Mouse (Mus musculus): ENCODE measurements around the gene 4930518I15Rik. TPM values are rescaled to one million over a fixed set of nuclear protein-coding genes. Genes with fewer than 3 reads are reported as not detected.
"Not testable (repeated sequence)": the region's sequence is repeated elsewhere in the genome, so short reads cannot be mapped to it uniquely, and the experiment has no call there.

Gene 4930518I15Rik
- 4.1 and 4.6 TPM in 2 replicates for polyA plus RNA-seq (2014; fragmentation: Nextera tagmentation; extraction: Ambion mirVana)

DNA sequence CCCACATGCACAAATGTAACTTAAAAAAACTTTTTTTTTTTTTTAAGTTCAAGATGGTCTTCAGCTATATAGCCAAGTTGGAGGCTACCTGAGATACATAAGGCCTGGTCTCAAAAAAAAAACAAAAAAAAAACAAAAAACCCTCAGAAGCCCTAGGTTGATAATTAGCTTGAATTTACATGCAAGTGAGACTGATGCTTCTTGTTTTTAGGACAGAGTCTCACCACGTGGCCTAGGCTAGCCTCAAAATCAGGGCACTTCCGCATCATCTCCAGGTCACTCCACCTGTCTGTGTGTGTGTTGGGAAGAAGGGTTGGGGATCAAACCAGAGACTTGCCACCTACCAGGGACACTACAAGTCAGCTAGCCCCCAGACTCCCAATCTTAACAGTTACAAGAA is at the start of gene 4930518I15Rik:
Gene 4930518I15Rik (minus strand): TSS at position 112 of the 400 bp plus-strand sequence.
- H3K36me3 ChIP-seq (ENCODE audit: control insufficient read depth, insufficient read depth, low read length) = peaks cover 7% of the 10 kb centered on the region; the same call in 1 of the 2 replicates

GRCm38 (mm10) chr2:156905931-156906330 is 48.2 kb upstream of the 4930518I15Rik start:
- not testable (repeated sequence) for H3K4me3 ChIP-seq (ENCODE audit: low read depth, low read length); H3K27ac ChIP-seq (ENCODE audit: low read depth, low read length); ATAC-seq (replicated peaks; ENCODE audit: insufficient number of reproducible peaks, low FRiP score, low TSS enrichment); H3K4me1 ChIP-seq (ENCODE audit: control insufficient read depth, insufficient read depth, low read length); H3K36me3 ChIP-seq (ENCODE audit: control insufficient read depth, insufficient read depth, low read length); H3K4me2 ChIP-seq; H3K9me3 ChIP-seq (replicated peaks; ENCODE audit: control insufficient read depth, low read length); H3K9ac ChIP-seq (ENCODE audit: low read depth, low read length); H3K27me3 ChIP-seq (ENCODE audit: control insufficient read depth, insufficient read depth, low read length)
- 24% methylated on average over 4 of the region's 4 CpGs for WGBS (ENCODE audit: insufficient replicate concordance)

More for the DNA sequence above, at the start of gene 4930518I15Rik:
- Histone ChIP-seq H3K4me3 (ENCODE audit: low read depth, low read length) (no peak within 1 kb of the TSS), H3K9me3 (replicated peaks; ENCODE audit: control insufficient read depth, low read length) (no peaks in the 10 kb centered on the region), H3K27me3 (ENCODE audit: control insufficient read depth, insufficient read depth, low read length) (no peaks in the 10 kb centered on the region), H3K27ac (ENCODE audit: low read depth, low read length) (no peak within 1 kb of the TSS; the same call in 1 of the 2 replicates), H3K4me1 (ENCODE audit: control insufficient read depth, insufficient read depth, low read length) (peaks cover 13% of the 10 kb centered on the region; the same call in 1 of the 2 replicates), H3K4me2 (peak within 1 kb of the TSS; percentile 49), H3K9ac (ENCODE audit: low read depth, low read length) (no peak within 1 kb of the TSS)
- 84% methylated on average over 2 of the region's 2 CpGs for WGBS (ENCODE audit: insufficient replicate concordance)
- no peak for ATAC-seq (replicated peaks; ENCODE audit: insufficient number of reproducible peaks, low FRiP score, low TSS enrichment)

DNA sequence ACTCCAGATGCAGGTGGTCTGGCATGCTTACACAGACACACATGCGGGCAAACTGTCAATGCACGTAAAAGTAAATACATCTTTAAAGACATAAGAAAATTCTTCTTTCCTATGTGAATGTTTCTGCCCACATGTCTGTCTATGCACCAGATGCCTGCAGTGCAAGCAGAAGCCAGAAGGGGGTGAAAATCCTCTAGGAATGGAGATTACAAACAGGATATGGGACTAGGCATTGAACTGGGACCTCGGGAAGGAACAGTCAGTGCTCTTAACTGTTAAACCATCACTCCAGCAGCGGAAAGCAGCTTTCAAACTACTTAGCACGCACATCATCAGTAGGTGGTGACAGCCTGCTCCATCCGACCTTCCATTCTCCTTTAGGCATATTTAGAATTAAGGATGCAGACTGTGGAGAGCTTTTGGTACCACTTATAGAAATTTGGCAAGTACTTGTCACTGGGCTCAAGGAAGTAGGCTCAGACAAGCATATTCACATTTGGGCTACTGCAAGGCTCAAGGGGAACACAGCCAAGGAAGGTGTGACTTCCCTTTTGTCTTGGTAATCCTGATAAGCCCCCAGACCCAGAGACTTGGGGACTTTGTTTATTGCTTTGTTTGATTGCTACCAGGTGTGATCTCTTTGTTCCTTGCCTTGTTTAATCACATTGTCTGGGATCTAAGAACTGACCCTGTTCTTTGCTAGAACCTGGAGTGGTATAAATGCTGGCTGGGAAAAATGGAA is 47.4 kb upstream of the 4930518I15Rik start:
- H3K27me3 ChIP-seq (ENCODE audit: control insufficient read depth, insufficient read depth, low read length) = no peaks in the 10 kb centered on the region
- no peaks in the 10 kb centered on the region for H3K4me1 ChIP-seq (ENCODE audit: control insufficient read depth, insufficient read depth, low read length)
- no peak overlapping the region for H3K4me3 ChIP-seq (ENCODE audit: low read depth, low read length)
- no peak for ATAC-seq (replicated peaks; ENCODE audit: insufficient number of reproducible peaks, low FRiP score, low TSS enrichment)
- 22% methylated on average over 6 of the region's 6 CpGs for WGBS (ENCODE audit: insufficient replicate concordance)
- no peaks in the 10 kb centered on the region for H3K9me3 ChIP-seq (replicated peaks; ENCODE audit: control insufficient read depth, low read length)
- no peak overlapping the region for H3K27ac ChIP-seq (ENCODE audit: low read depth, low read length)
- no peaks in the 10 kb centered on the region for H3K36me3 ChIP-seq (ENCODE audit: control insufficient read depth, insufficient read depth, low read length)
- no peak overlapping the region for H3K9ac ChIP-seq (ENCODE audit: low read depth, low read length)
- H3K4me2 ChIP-seq = no peak overlapping the region

DNA sequence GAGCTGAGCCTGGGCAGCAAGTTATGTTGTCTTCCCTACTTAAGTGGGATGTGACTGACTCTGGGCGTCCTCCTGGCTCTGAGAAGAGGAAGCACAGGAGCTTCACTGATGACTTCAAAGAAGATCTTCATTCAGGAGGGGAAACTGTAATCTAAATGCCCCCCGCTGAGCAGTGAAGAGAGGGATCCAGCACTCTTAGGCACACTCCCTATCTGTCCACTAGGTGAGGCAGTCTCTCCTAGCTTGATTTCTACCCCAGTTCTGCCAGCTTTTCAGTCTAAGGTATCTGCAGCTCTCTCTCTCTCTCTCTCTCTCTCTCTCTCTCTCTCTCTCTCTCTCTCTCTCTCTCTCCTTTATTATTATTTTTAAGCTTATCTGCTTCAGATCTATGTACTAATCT is 45.6 kb upstream of the 4930518I15Rik start:
- no peak for ATAC-seq (replicated peaks; ENCODE audit: insufficient number of reproducible peaks, low FRiP score, low TSS enrichment)
- WGBS (ENCODE audit: insufficient replicate concordance) = 25% methylated on average over 2 of the region's 2 CpGs
- H3K9ac ChIP-seq (ENCODE audit: low read depth, low read length) = no peak overlapping the region
- H3K36me3 ChIP-seq (ENCODE audit: control insufficient read depth, insufficient read depth, low read length) = no peaks in the 10 kb centered on the region
- no peaks in the 10 kb centered on the region for H3K27me3 ChIP-seq (ENCODE audit: control insufficient read depth, insufficient read depth, low read length)
- H3K27ac ChIP-seq (ENCODE audit: low read depth, low read length) = no peak overlapping the region
- H3K4me1 ChIP-seq (ENCODE audit: control insufficient read depth, insufficient read depth, low read length) = no peaks in the 10 kb centered on the region; the same call in 1 of the 2 replicates
- H3K4me3 ChIP-seq (ENCODE audit: low read depth, low read length) = no peak overlapping the region
- H3K9me3 ChIP-seq (replicated peaks; ENCODE audit: control insufficient read depth, low read length) = no peaks in the 10 kb centered on the region
- no peak overlapping the region for H3K4me2 ChIP-seq

DNA sequence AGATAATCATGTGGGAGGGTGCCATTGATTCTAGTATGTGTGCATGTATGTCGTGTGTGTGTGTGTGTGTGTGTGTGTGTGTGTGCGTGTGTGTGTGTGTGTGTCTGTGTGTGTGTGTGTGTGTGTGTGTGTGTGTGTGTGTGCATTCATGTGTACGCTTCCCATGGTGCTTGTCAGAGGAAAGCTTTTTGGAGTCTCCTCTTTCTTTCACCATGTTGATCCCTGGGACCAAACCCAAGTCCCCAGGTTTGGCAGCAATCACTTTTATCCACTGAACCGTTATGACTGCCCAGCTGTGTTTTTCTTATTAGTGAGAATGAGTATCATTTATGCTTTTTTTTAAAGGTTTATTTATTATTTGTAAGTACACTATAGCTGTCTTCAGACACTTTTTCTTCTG is 44.7 kb upstream of the 4930518I15Rik start:
- H3K4me2 ChIP-seq; H3K4me1 ChIP-seq (ENCODE audit: control insufficient read depth, insufficient read depth, low read length); H3K36me3 ChIP-seq (ENCODE audit: control insufficient read depth, insufficient read depth, low read length); H3K27ac ChIP-seq (ENCODE audit: low read depth, low read length); H3K9ac ChIP-seq (ENCODE audit: low read depth, low read length); H3K9me3 ChIP-seq (replicated peaks; ENCODE audit: control insufficient read depth, low read length); ATAC-seq (replicated peaks; ENCODE audit: insufficient number of reproducible peaks, low FRiP score, low TSS enrichment); H3K27me3 ChIP-seq (ENCODE audit: control insufficient read depth, insufficient read depth, low read length); H3K4me3 ChIP-seq (ENCODE audit: low read depth, low read length): not testable (repeated sequence)
- 69% methylated on average over 4 of the region's 4 CpGs for WGBS (ENCODE audit: insufficient replicate concordance)

DNA sequence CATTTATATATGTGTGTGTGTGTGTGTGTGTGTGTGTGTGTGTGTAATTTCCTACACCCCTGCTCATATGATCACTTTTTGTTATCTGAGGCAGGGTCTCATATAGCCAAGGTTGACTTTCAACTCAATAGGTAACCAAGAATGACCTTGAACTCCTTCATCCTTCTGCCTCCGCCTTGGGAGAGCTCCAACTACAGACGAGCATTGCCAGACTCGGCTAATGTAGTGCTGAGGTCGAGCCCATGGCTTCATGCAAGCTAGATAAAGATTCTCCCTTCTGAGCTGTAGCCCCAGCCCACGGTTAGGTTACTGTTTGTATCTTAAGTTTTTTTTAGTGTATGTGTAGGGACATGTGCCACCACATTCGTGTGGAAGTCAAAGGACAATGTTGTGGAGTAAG is 44.1 kb upstream of the 4930518I15Rik start:
- Histone ChIP-seq H3K9me3 (replicated peaks; ENCODE audit: control insufficient read depth, low read length) (no peaks in the 10 kb centered on the region), H3K27me3 (ENCODE audit: control insufficient read depth, insufficient read depth, low read length) (no peaks in the 10 kb centered on the region), H3K4me2 (no peak overlapping the region), H3K36me3 (ENCODE audit: control insufficient read depth, insufficient read depth, low read length) (no peaks in the 10 kb centered on the region), H3K4me1 (ENCODE audit: control insufficient read depth, insufficient read depth, low read length) (no peaks in the 10 kb centered on the region; the same call in 1 of the 2 replicates), H3K4me3 (ENCODE audit: low read depth, low read length) (no peak overlapping the region), H3K27ac (ENCODE audit: low read depth, low read length) (no peak overlapping the region), H3K9ac (ENCODE audit: low read depth, low read length) (no peak overlapping the region)
- WGBS (ENCODE audit: insufficient replicate concordance) = 62% methylated on average over 6 of the region's 6 CpGs
- ATAC-seq (replicated peaks; ENCODE audit: insufficient number of reproducible peaks, low FRiP score, low TSS enrichment) = no peak

- H3K4me1 ChIP-seq (ENCODE audit: control insufficient read depth, insufficient read depth, low read length) = no peaks in the 10 kb centered on the region; the same call in 1 of the 2 replicates
- H3K4me3 ChIP-seq (ENCODE audit: low read depth, low read length) = no peak overlapping the region
- H3K4me2 ChIP-seq = no peak overlapping the region
- no peaks in the 10 kb centered on the region for H3K36me3 ChIP-seq (ENCODE audit: control insufficient read depth, insufficient read depth, low read length)
- 86% methylated on average over 2 of the region's 2 CpGs for WGBS (ENCODE audit: insufficient replicate concordance)
- H3K27ac ChIP-seq (ENCODE audit: low read depth, low read length) = no peak overlapping the region
- H3K9ac ChIP-seq (ENCODE audit: low read depth, low read length) = no peak overlapping the region
- ATAC-seq (replicated peaks; ENCODE audit: insufficient number of reproducible peaks, low FRiP score, low TSS enrichment) = no peak
- no peaks in the 10 kb centered on the region for H3K27me3 ChIP-seq (ENCODE audit: control insufficient read depth, insufficient read depth, low read length)
- H3K9me3 ChIP-seq (replicated peaks; ENCODE audit: control insufficient read depth, low read length) = no peaks in the 10 kb centered on the region
Observed at GRCm38 (mm10) chr2:156901344-156901743, 43.6 kb upstream of the 4930518I15Rik start.

GRCm38 (mm10) chr2:156899184-156899583 is 41.4 kb upstream of the 4930518I15Rik start:
- WGBS (ENCODE audit: insufficient replicate concordance) = 45% methylated on average over 4 of the region's 4 CpGs
- Histone ChIP-seq H3K4me3 (ENCODE audit: low read depth, low read length) (no peak overlapping the region), H3K9me3 (replicated peaks; ENCODE audit: control insufficient read depth, low read length) (no peaks in the 10 kb centered on the region), H3K9ac (ENCODE audit: low read depth, low read length) (no peak overlapping the region), H3K4me2 (no peak overlapping the region), H3K36me3 (ENCODE audit: control insufficient read depth, insufficient read depth, low read length) (no peaks in the 10 kb centered on the region), H3K27ac (ENCODE audit: low read depth, low read length) (no peak overlapping the region), H3K27me3 (ENCODE audit: control insufficient read depth, insufficient read depth, low read length) (no peaks in the 10 kb centered on the region), H3K4me1 (ENCODE audit: control insufficient read depth, insufficient read depth, low read length) (no peaks in the 10 kb centered on the region; the same call in 1 of the 2 replicates)
- ATAC-seq (replicated peaks; ENCODE audit: insufficient number of reproducible peaks, low FRiP score, low TSS enrichment) = no peak

DNA sequence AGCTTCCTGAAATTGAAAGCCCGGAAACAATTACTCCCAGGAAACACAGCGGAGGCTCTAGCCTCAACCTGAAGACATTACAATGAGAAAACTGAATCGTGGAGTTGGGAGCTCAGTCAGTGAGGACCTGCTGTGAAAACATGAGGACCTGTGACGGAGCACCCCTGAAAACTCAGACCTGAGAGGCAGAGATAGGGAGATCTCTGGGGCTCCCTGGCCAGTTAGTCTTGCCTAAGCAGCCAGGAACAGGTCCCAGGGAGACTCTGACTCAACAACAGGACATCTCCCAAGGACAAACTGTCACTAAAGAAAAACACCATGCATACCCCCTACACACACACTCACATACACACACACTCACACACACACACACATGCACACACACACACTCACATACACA is 40.6 kb upstream of the 4930518I15Rik start:
- Histone ChIP-seq H3K9me3 (replicated peaks; ENCODE audit: control insufficient read depth, low read length) (no peaks in the 10 kb centered on the region), H3K36me3 (ENCODE audit: control insufficient read depth, insufficient read depth, low read length) (no peaks in the 10 kb centered on the region), H3K4me1 (ENCODE audit: control insufficient read depth, insufficient read depth, low read length) (no peaks in the 10 kb centered on the region; the same call in 1 of the 2 replicates), H3K27me3 (ENCODE audit: control insufficient read depth, insufficient read depth, low read length) (no peaks in the 10 kb centered on the region), H3K9ac (ENCODE audit: low read depth, low read length) (no peak overlapping the region), H3K4me2 (no peak overlapping the region), H3K27ac (ENCODE audit: low read depth, low read length) (no peak overlapping the region), H3K4me3 (ENCODE audit: low read depth, low read length) (no peak overlapping the region)
- no peak for ATAC-seq (replicated peaks; ENCODE audit: insufficient number of reproducible peaks, low FRiP score, low TSS enrichment)
- WGBS (ENCODE audit: insufficient replicate concordance) = 19% methylated on average over 4 of the region's 4 CpGs

Data from heart, embryonic 11.5 days (tissue).